Mouse (Mus musculus) heart, adult 2 months (tissue): ENCODE measurements around the gene Ehd4.

Experiments
- CTCF ChIP-seq: fragments of 200-600 bp; IDR thresholded peaks from 2 replicates; pipeline ENCODE4 v1.8.1; 2022; ENCODE audit warnings: antibody characterized with exemption, mild to moderate bottlenecking, moderate library complexity
- EP300 ChIP-seq: fragments of 200-500 bp; IDR thresholded peaks from 2 replicates; pipeline ENCODE4 v1.6.1; 2011; ENCODE audit warnings: low read depth, low read length, control low read depth; ENCODE audit not compliant: insufficient read depth
- POLR2A ChIP-seq: fragments of 200-500 bp; IDR thresholded peaks from 2 replicates; pipeline ENCODE4 v1.6.1; 2011; ENCODE audit warnings: mild to moderate bottlenecking, low read depth, low read length, control low read depth; ENCODE audit not compliant: insufficient read depth

DNA sequence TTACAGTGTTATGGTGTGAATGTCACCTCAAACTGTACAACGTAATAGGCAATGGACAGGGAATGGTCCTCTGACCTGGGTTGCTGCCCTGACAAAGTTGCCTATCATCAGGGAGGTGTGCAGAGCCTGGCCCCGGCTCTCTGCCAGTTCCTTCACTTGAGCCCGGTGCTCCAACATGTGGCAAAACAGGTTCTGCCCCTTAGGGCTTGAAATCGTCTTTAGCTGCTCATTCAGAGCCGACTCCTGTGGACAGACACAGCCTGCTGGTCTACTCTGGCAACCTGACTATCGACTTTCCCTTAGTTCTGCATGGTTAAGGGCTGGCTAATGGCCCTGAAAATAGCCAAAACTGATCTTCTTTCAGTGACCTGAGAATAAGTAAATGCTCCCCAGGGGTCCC lies 94.2 kb downstream of the Ehd4 start:
- TF ChIP-seq POLR2A (no peak), CTCF (no peak), EP300 (no peak)
